Mouse (Mus musculus) subcutaneous adipose tissue, adult 2 months (tissue): ENCODE measurements around the gene Tnn. TPM values are rescaled to one million over a fixed set of nuclear protein-coding genes. Genes with fewer than 3 reads are reported as not detected.

ENCODE experiments used
- polyA plus RNA-seq: library from polyadenylated mRNA; depleted of rRNA; stranded (reverse); fragments of >200 nt; gene quantifications from 2 replicates; pipeline ENCODE4 v1.2.3, GENCODE M21; 2012; ENCODE audit warnings: low replicate concordance; rRNA removed

Tnn gene
- polyA plus RNA-seq = not detected in 2 replicates

GRCm38 (mm10) chr1:160153480-160153879, at the start of gene Tnn:
Tnn (minus strand) TSS chr1:160153580.

GRCm38 (mm10) chr1:160194529-160195336, 41.4 kb upstream of the Tnn start, which contains the start of gene Mrps14:
Mrps14 (plus strand) TSS chr1:160195215.

DNA sequence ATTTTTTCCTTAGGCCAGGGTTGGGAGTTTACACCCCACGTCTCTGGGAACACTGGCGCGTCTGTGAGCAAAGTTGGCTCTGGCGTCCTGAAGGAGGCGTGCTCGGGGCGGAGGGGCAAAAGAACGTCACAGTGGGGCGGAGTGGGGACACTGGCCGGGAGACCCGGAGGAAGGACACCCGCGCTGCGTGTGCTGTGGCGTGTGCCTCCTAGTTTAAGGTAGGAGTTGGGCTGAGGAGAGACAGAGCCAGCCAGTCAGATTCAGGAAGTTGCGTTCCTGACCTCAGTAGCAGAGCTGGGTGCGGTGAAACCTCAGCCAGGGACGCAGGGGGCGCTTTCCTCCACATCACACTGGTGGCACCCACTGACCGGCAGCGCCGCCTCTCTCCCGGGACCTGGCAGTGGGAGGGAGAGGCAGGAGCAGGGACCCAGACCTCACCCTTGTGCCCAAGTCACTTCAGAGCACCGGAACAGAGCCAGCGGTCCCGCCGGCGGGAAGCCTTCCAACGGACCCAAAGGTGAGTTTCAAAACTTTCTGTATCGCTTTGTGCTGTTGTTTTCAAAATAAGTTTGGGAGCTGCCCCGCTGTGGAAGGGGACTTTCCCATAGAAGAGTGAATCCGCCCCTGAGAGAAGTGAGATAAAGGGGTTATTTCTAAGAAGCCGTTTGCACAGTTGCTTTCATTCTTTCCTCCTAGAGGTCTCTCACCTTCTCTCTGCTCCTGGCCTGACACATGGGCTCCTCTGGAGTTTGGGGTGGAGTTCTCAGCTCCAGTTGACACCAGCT, 109.0 kb downstream of the Tnn start, which contains the start of gene 4930523C07Rik:
Gene 4930523C07Rik, plus strand, starts transcription at position 146 of the 785 bp plus-strand sequence.

Other genes starting within 250 kb of the Tnn start
- 15.3 and 30.7 TPM in 2 replicates for gene 4930523C07Rik, start 109.2 kb downstream of the Tnn start, polyA plus RNA-seq
- 31.5 and 54.6 TPM in 2 replicates for gene Mrps14, start 41.6 kb upstream of the Tnn start, polyA plus RNA-seq
- 7.5 and 11.4 TPM in 2 replicates for gene Cacybp, start 59.3 kb upstream of the Tnn start, polyA plus RNA-seq